Mouse (Mus musculus): Measurements from ENCODE around the gene Pde4a. TPM values are rescaled to one million over a fixed set of nuclear protein-coding genes. Genes with fewer than 3 reads are reported as not detected.
"Not testable (repeated sequence)": the region's sequence is repeated elsewhere in the genome, so short reads cannot be mapped to it uniquely, and the experiment has no call there.

Gene Pde4a
- total RNA-seq, 1 experiment, result 3.2 TPM

DNA sequence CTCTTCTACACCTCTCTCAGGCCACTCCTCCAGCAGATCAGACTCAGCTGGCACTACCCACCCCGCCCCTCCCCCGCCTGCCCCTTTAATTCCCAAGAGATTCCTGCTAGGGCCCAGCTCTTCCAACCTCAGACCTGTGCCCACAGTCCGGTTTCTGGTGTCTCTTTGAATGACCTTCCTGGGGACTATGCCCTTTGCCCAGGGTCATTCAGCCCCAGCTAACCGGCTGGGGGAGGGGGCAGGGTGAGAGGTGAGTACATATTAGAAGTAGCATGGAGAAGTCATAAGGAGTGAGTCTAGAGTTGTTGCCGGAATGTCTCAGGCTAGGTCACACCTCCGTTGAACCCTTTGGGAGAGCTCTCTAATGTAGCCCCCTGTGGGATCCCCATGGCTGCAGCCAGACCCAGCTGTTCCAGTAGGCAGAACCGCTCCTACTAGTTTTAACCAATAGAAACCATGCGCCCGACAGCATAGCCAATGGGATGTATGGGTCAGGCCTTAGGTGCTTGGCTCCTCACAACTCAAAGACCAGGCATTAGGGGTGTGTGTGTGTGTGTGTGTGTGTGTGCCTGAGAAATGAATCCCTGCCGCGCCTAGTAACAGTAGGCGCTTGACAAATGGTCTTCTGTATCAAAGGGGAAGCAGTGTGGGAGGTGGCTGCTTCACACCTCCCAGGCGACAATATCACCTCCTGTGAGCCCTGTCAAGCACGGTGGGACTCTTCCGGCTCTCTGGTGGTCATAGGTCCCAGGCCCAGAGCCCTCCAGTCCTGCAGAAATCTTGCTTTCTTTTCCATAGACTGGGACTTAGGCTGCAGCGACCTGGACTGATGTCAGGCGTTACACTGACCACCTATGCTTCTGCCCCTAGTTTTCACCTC lies 84.4 kb downstream of the Pde4a start:
- no peak for DNase-seq (ENCODE audit: low read depth, low spot score)
- in situ Hi-C loops (cut with MboI; ENCODE audit: low sequenced_read_pairs in 2 of 2, unreplicated experiment in 2 of 2), result no loop called here
- Histone ChIP-seq H3K9ac (ENCODE audit: insufficient read depth, low read depth, low read length, poor library complexity, severe bottlenecking) (no peak overlapping the region), H3K36me3 (ENCODE audit: control insufficient read depth, insufficient read depth, low read length, poor library complexity, severe bottlenecking) (no peaks in the 10 kb centered on the region), H3K27ac (ENCODE audit: insufficient read depth, low read depth, low read length, poor library complexity, severe bottlenecking) (no peak overlapping the region), H3K4me3 (ENCODE audit: insufficient read depth in 1 of 2, low read depth in 1 of 2, low read length in 2 of 2, poor library complexity in 1 of 2, severe bottlenecking in 1 of 2) (no peak overlapping the region), H3K4me1 (ENCODE audit: control insufficient read depth in 2 of 2, insufficient read depth in 2 of 2, low read length in 2 of 2, poor library complexity in 1 of 2) (peaks cover 0 to 9% of the 10 kb centered on the region in 2 experiments; a peak in 3 of 4 replicates), H3K9me3 (ENCODE audit: control insufficient read depth, insufficient read depth, low read depth, low read length) (no peaks in the 10 kb centered on the region)
- TF ChIP-seq ZC3H11A (IDR thresholded peaks at IDR 0.05; ENCODE audit: borderline replicate concordance, low read depth, low read length) (no peak), HCFC1 (IDR thresholded peaks at IDR 0.05; ENCODE audit: borderline replicate concordance, insufficient read depth, low read length) (no peak)

- TF ChIP-seq HCFC1 (IDR thresholded peaks at IDR 0.05; ENCODE audit: borderline replicate concordance, insufficient read depth, low read length) (no peak), CHD2 (IDR thresholded peaks at IDR 0.05; ENCODE audit: low read depth, low read length) (no peak)
- Histone ChIP-seq H3K27ac (ENCODE audit: insufficient read depth, low read depth, low read length, poor library complexity, severe bottlenecking) (no peak overlapping the region), H3K9me3 (ENCODE audit: control insufficient read depth, insufficient read depth, low read depth, low read length) (no peaks in the 10 kb centered on the region), H3K4me1 (ENCODE audit: control insufficient read depth in 2 of 2, insufficient read depth in 2 of 2, low read length in 2 of 2, poor library complexity in 1 of 2) (peaks cover 0 to 7% of the 10 kb centered on the region in 2 experiments; a peak in 3 of 4 replicates), H3K4me3 (ENCODE audit: insufficient read depth in 1 of 2, low read depth in 1 of 2, low read length in 2 of 2, poor library complexity in 1 of 2, severe bottlenecking in 1 of 2) (no peak overlapping the region), H3K9ac (ENCODE audit: insufficient read depth, low read depth, low read length, poor library complexity, severe bottlenecking) (no peak overlapping the region), H3K36me3 (ENCODE audit: control insufficient read depth, insufficient read depth, low read length, poor library complexity, severe bottlenecking) (no peaks in the 10 kb centered on the region)
- in situ Hi-C loops (cut with MboI; ENCODE audit: low sequenced_read_pairs in 2 of 2, unreplicated experiment in 2 of 2), result no loop called here
- DNase-seq (ENCODE audit: low read depth, low spot score), result no peak
These were observed 85.0 kb downstream of the Pde4a start for GRCm38 (mm10) chr9:21250509-21250908.

DNA sequence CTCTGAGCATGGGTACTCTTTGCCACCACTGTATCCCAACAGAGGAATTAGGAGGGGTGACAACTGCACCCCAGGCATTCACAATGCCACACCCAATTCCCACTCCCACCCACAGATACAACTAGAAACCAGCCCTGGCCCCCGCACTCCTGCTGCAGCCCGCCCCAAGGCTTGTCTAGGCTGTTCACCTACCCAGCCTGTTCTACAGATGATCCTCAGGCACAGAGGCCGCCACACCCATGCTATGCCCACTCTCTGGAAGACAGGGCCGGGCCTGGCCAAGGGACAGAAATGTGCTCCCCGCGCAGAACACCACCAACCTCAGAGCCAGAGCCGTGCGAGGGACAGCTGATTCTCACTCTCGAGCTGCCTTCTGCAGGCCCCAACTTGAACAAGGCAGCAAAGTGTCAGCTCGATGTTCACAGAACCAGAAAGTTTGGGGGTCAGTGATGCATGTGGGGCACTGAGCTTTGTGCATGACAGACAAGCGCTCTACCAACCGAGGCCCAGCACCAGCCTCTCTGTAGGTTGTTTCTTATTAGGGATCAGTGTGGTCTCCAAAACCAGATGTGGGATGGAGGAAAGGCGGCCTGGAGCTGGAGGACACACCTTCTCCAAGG lies 85.7 kb downstream of the Pde4a start:
- no peaks in the 10 kb centered on the region for H3K36me3 ChIP-seq (ENCODE audit: control insufficient read depth, insufficient read depth, low read length, poor library complexity, severe bottlenecking)
- H3K4me1 ChIP-seq (ENCODE audit: control insufficient read depth in 2 of 2, insufficient read depth in 2 of 2, low read length in 2 of 2, poor library complexity in 1 of 2), result peaks cover 0 to 7% of the 10 kb centered on the region in 2 experiments; a peak in 3 of 4 replicates
- H3K4me3 ChIP-seq (ENCODE audit: insufficient read depth in 1 of 2, low read depth in 1 of 2, low read length in 2 of 2, poor library complexity in 1 of 2, severe bottlenecking in 1 of 2), result no peak overlapping the region
- TF ChIP-seq ZC3H11A (IDR thresholded peaks at IDR 0.05; ENCODE audit: borderline replicate concordance, low read depth, low read length) (no peak), MAFK (IDR thresholded peaks at IDR 0.05; ENCODE audit: insufficient read depth, low read depth, low read length) (no peak), CHD2 (IDR thresholded peaks at IDR 0.05; ENCODE audit: low read depth, low read length) (no peak), ZNF384 (IDR thresholded peaks at IDR 0.05; ENCODE audit: low read depth, low read length) (no peak), HCFC1 (IDR thresholded peaks at IDR 0.05; ENCODE audit: borderline replicate concordance, insufficient read depth, low read length) (no peak)
- in situ Hi-C loops (cut with MboI; ENCODE audit: low sequenced_read_pairs in 2 of 2, unreplicated experiment in 2 of 2), result no loop called here
- no peak for DNase-seq (ENCODE audit: low read depth, low spot score)
- no peak overlapping the region for H3K27ac ChIP-seq (ENCODE audit: insufficient read depth, low read depth, low read length, poor library complexity, severe bottlenecking)
- no peak overlapping the region for H3K9ac ChIP-seq (ENCODE audit: insufficient read depth, low read depth, low read length, poor library complexity, severe bottlenecking)
- no peaks in the 10 kb centered on the region for H3K9me3 ChIP-seq (ENCODE audit: control insufficient read depth, insufficient read depth, low read depth, low read length)

DNA sequence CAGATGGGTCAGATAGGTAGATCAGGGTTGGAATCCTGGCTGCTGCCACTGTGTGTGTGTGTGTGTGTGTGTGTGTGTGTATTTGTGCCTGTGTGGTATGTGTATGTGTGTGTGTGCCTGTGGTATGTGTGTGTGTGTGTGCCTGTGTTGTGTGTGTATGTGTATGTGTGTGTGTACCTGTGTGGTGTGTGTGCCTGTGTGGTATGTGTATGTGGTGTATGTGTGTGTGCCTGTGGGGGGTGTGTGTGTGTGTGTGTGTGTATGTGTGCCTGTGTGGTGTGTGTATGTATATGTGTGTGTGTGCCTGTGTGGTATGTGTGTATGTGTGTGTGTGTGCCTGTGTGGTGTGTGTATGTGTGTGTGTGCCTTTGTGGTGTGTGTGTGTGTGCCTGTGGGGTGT lies 89.2 kb downstream of the Pde4a start:
- in situ Hi-C loops (cut with MboI; ENCODE audit: low sequenced_read_pairs in 2 of 2, unreplicated experiment in 2 of 2), result no loop called here
- Histone ChIP-seq H3K27ac (ENCODE audit: insufficient read depth, low read depth, low read length, poor library complexity, severe bottlenecking) (no peak overlapping the region), H3K9me3 (ENCODE audit: control insufficient read depth, insufficient read depth, low read depth, low read length) (no peaks in the 10 kb centered on the region), H3K9ac (ENCODE audit: insufficient read depth, low read depth, low read length, poor library complexity, severe bottlenecking) (no peak overlapping the region), H3K4me1 (ENCODE audit: control insufficient read depth in 2 of 2, insufficient read depth in 2 of 2, low read length in 2 of 2, poor library complexity in 1 of 2) (peaks cover 0 to 5% of the 10 kb centered on the region in 2 experiments; a peak in 2 of 4 replicates), H3K36me3 (ENCODE audit: control insufficient read depth, insufficient read depth, low read length, poor library complexity, severe bottlenecking) (no peaks in the 10 kb centered on the region), H3K4me3 (ENCODE audit: insufficient read depth in 1 of 2, low read depth in 1 of 2, low read length in 2 of 2, poor library complexity in 1 of 2, severe bottlenecking in 1 of 2) (no peak overlapping the region)
- DNase-seq (ENCODE audit: low read depth, low spot score), result no peak
- TF ChIP-seq MAFK (IDR thresholded peaks at IDR 0.05; ENCODE audit: insufficient read depth, low read depth, low read length) (no peak), ZC3H11A (IDR thresholded peaks at IDR 0.05; ENCODE audit: borderline replicate concordance, low read depth, low read length) (no peak), ZNF384 (IDR thresholded peaks at IDR 0.05; ENCODE audit: low read depth, low read length) (no peak), HCFC1 (IDR thresholded peaks at IDR 0.05; ENCODE audit: borderline replicate concordance, insufficient read depth, low read length) (no peak), CHD2 (IDR thresholded peaks at IDR 0.05; ENCODE audit: low read depth, low read length) (no peak)

GRCm38 (mm10) chr9:21256349-21256748 lies 90.8 kb downstream of the Pde4a start:
- H3K4me3 ChIP-seq (ENCODE audit: insufficient read depth in 1 of 2, low read depth in 1 of 2, low read length in 2 of 2, poor library complexity in 1 of 2, severe bottlenecking in 1 of 2); H3K27ac ChIP-seq (ENCODE audit: insufficient read depth, low read depth, low read length, poor library complexity, severe bottlenecking); H3K9me3 ChIP-seq (ENCODE audit: control insufficient read depth, insufficient read depth, low read depth, low read length); in situ Hi-C loops (cut with MboI; ENCODE audit: low sequenced_read_pairs in 2 of 2, unreplicated experiment in 2 of 2); DNase-seq (ENCODE audit: low read depth, low spot score); H3K4me1 ChIP-seq (ENCODE audit: control insufficient read depth in 2 of 2, insufficient read depth in 2 of 2, low read length in 2 of 2, poor library complexity in 1 of 2); H3K36me3 ChIP-seq (ENCODE audit: control insufficient read depth, insufficient read depth, low read length, poor library complexity, severe bottlenecking); H3K9ac ChIP-seq (ENCODE audit: insufficient read depth, low read depth, low read length, poor library complexity, severe bottlenecking): not testable (repeated sequence)

Data from ES-E14 (cell line).